Mouse (Mus musculus) cerebellum, adult 2 months (tissue): Measurements from ENCODE around the gene Mon2.

ENCODE experiments used
- CTCF ChIP-seq: fragments of 200-500 bp; IDR thresholded peaks from 2 replicates; pipeline ENCODE4 v1.5.1; 2011; ENCODE audit warnings: low read depth, mild to moderate bottlenecking, control low read depth, low read length, moderate library complexity, borderline replicate concordance; ENCODE audit not compliant: insufficient read depth
- POLR2A ChIP-seq: fragments of 200-500 bp; IDR thresholded peaks from 2 replicates; pipeline ENCODE4 v1.6.1; 2011; ENCODE audit warnings: low read length, control low read depth, borderline replicate concordance; ENCODE audit not compliant: insufficient read depth

DNA sequence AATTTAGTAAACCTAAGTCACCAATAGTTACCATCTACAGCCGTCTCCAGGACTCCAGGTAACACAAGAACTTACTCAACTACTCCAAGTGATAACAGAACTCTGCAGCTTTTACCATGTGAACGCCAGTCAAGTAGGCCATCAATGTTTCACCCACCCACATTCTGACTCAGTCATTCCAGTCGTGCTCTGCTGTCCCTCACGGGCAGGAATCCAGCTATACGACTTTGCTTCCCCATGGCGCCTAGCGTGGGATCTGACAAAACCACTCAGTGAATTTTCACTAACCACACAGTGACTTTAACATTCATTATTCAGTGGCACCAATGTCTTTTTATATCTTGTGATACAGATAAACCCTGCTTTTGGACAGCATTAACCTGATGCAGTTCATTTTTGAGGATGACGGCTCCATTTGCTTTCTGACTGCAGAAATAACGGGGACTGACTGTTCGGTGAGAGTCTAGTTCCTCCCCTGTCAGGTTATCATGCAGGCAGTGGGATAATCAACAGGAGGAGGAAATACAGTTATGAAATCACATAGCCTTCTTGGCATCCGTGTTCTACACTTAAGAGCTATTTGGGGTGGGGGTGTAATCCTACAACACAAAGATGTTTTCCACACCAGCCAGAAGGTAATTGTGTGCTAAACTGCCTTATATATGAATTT, 93.3 kb downstream of the Mon2 start:
- TF ChIP-seq POLR2A (no peak), CTCF (no peak)
